Mouse (Mus musculus) midbrain, postnatal 0 days (tissue): ENCODE data around the gene Suclg2. TPM values are rescaled to one million over a fixed set of nuclear protein-coding genes. Genes with fewer than 3 reads are reported as not detected.
"Not testable (repeated sequence)": the region's sequence is repeated elsewhere in the genome, so short reads cannot be mapped to it uniquely, and the experiment has no call there.

Experiments
- ATAC-seq: fragments of 200-750 bp; cut with Nextera tagmentation; 2 replicates; pipeline ENCODE4 v1.8.0; 2017; ENCODE audit warnings: moderate number of reproducible peaks, mild to moderate bottlenecking, moderate TSS enrichment, moderate library complexity; ENCODE audit not compliant: low FRiP score
- DNase-seq: peaks from one replicate; pipeline ENCODE4 v3.0.0-alpha.2; 2015; ENCODE audit warnings: low spot score
- H3K27ac ChIP-seq: fragments of 300-500 bp; sonication (generic); 2 replicates; pipeline ENCODE4 v1.5.1; 2014; ENCODE audit warnings: low read depth, mild to moderate bottlenecking, low read length, mixed read lengths
- H3K27me3 ChIP-seq: fragments of 300-500 bp; sonication (generic); 2 replicates; pipeline ENCODE4 v1.6.1; 2014; ENCODE audit warnings: low read length, control low read depth, mixed read lengths; ENCODE audit not compliant: insufficient read depth
- H3K36me3 ChIP-seq: fragments of 300-500 bp; sonication (generic); 2 replicates; pipeline ENCODE4 v1.6.1; 2014; ENCODE audit warnings: low read length, control low read depth, mixed read lengths; ENCODE audit not compliant: insufficient read depth
- H3K4me1 ChIP-seq: fragments of 300-500 bp; sonication (generic); 2 replicates; pipeline ENCODE4 v1.6.1; 2014; ENCODE audit warnings: mild to moderate bottlenecking, control low read depth, antibody characterized with exemption, low read length, mixed read lengths; ENCODE audit not compliant: insufficient read depth
- H3K4me2 ChIP-seq: fragments of 300-500 bp; sonication (generic); 2 replicates; pipeline ENCODE4 v1.6.1; 2014; ENCODE audit warnings: low read depth, mild to moderate bottlenecking, low read length, mixed read lengths; ENCODE audit not compliant: poor library complexity, severe bottlenecking
- H3K4me3 ChIP-seq: fragments of 300-500 bp; sonication (generic); 2 replicates; pipeline ENCODE4 v1.5.1; 2014; ENCODE audit warnings: low read depth, mild to moderate bottlenecking, low read length, moderate library complexity
- H3K9ac ChIP-seq: fragments of 300-500 bp; sonication (generic); replicated peaks from 2 replicates; pipeline ENCODE4 v1.6.1; 2014; ENCODE audit warnings: mild to moderate bottlenecking, low read length, moderate library complexity, mixed read lengths; ENCODE audit not compliant: poor library complexity, severe bottlenecking
- H3K9me3 ChIP-seq: fragments of 300-500 bp; sonication (generic); 2 replicates; pipeline ENCODE4 v1.6.1; 2016; ENCODE audit warnings: low read length, control low read depth
- CTCF ChIP-seq: IDR thresholded peaks from 2 replicates; pipeline ENCODE4 v1.5.1; 2016; ENCODE audit warnings: antibody characterized with exemption, mild to moderate bottlenecking
- WGBS: fragments of 180-500 bp; shearing (Covaris S2); extraction: QIAGEN DNeasy Blood & Tissue Kit; methylation state at CpG from one replicate; pipeline ENCODE4 v1.1.7; 2014; 5-methylcytosine and 5-hydroxymethylcytosine counted together
- polyA plus RNA-seq: library from polyadenylated mRNA; unstranded; fragments of >200 nt; fragmentation: Nextera tagmentation; extraction: Ambion mirVana; gene quantifications from 2 replicates; pipeline ENCODE4 v1.2.1, GENCODE M21; 2015
- total RNA-seq: library from RNA; depleted of rRNA; stranded (reverse); fragments of >200 nt; gene quantifications from 2 replicates; pipeline ENCODE4 v1.2.3, GENCODE M21; 2014

Gene Suclg2
- total and polyA plus RNA-seq, 2 experiments from 2014 or later, result 14.4 to 15.7 TPM

DNA sequence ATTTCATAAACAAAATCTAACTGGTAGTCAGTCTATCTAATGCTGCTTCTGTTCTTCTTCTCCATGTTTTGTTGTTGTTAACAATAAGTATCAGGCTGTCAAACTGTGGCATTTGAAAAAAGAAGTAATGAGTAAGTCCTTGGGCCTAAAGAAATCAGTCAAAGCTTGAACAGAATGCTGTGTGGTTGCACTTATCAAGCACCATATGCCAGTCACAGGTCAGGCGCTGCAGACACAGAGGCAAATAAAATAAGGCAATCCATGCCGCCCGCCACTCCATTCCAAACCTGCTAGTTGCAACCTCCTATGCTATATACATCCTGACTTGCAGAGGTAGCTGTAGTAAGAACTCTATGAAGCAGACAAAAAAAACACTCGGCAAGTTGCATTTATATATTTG is 100.2 kb downstream of the Suclg2 start:
- Histone ChIP-seq H3K27me3 (no peaks in the 10 kb centered on the region), H3K9ac (no peak overlapping the region), H3K4me3 (no peak overlapping the region), H3K9me3 (no peaks in the 10 kb centered on the region), H3K27ac (no peak overlapping the region), H3K36me3 (no peaks in the 10 kb centered on the region), H3K4me1 (no peaks in the 10 kb centered on the region; the same call in 1 of the 2 replicates), H3K4me2 (no peak overlapping the region)
- WGBS, result 92% methylated on average over 4 of the region's 4 CpGs
- DNase-seq (no peak), ATAC-seq (no peak)
- no peak for TF ChIP-seq CTCF

DNA sequence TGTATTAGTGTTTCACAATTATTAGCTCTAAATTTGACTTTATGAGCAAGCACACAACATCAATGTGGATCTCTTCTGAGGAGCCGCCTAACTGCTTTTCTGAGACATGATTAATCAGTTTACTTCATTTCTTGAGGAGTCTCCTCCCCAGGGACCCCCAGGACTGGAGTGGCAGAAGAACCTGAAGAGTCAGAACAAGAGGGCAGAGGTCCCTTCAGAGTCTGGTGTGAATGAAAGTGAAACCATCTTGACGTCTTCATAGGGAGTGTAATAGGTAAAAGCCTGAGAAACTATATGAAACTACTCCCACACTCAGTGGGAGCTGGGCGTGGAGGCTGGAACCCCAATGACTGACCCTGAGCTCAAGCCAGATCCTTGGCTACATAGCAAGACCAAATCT is 105.4 kb downstream of the Suclg2 start:
- Histone ChIP-seq H3K4me3 (no peak overlapping the region), H3K4me2 (no peak overlapping the region), H3K27ac (no peak overlapping the region), H3K4me1 (no peaks in the 10 kb centered on the region), H3K27me3 (no peaks in the 10 kb centered on the region), H3K9me3 (no peaks in the 10 kb centered on the region), H3K36me3 (no peaks in the 10 kb centered on the region), H3K9ac (no peak overlapping the region)
- TF ChIP-seq CTCF, result no peak
- 82% methylated on average over 3 of the region's 3 CpGs for WGBS
- no peak for ATAC-seq
- DNase-seq, result no peak

DNA sequence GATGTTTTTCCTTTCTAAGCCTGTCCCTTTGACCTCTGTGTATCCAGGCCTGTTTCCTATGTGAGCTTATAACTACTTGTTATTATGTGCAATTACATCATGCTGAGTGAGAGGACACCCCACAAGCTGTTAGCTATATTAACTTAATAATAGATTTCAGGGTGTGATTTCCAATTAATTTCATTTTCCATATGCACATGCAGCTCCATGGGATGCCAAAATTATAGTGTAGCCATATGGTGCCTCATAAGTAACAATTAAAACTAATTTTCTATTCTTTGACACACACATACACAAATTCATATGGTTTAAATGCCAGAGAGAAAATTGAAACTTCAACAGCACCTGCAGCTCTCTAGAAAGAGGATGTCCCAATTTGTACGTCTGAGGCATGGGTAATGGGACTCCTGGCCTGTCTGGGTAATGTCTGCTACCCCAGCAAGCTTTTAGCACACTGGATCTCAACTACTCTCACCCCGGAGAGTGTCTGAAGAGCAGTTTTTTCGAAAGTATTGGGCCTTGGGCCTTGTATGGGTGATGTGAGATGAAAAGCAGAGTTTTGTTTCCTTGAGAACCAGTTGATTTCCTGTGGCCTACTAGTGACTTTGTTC is 106.1 kb downstream of the Suclg2 start:
- no peaks in the 10 kb centered on the region for H3K9me3 ChIP-seq
- ATAC-seq, result no peak
- no peak overlapping the region for H3K9ac ChIP-seq
- no peak overlapping the region for H3K27ac ChIP-seq
- 84% methylated on average over 3 of the region's 3 CpGs for WGBS
- no peaks in the 10 kb centered on the region for H3K36me3 ChIP-seq
- H3K27me3 ChIP-seq, result no peaks in the 10 kb centered on the region
- no peak overlapping the region for H3K4me2 ChIP-seq
- H3K4me1 ChIP-seq, result no peaks in the 10 kb centered on the region
- H3K4me3 ChIP-seq, result no peak overlapping the region
- no peak for DNase-seq
- TF ChIP-seq CTCF, result no peak

DNA sequence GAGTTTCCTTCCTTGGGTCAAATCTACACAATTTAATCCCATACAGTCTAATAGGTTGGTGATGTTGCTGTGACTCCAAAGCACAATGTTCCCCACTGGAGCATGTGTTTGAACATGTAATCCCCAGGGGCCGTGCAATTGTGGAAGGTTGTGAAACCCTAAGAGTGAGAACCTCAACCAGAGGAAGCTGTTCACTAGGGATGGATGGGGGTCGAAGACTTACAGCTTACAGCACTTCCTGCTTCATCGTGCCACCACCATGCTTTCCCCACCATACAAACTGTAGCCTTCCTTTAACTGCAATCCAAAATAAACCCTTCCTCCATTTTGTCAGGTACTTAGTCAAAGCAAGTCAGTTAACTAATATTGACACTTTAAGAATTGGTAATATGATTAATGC is 107.5 kb downstream of the Suclg2 start:
- H3K36me3 ChIP-seq, result no peaks in the 10 kb centered on the region

DNA sequence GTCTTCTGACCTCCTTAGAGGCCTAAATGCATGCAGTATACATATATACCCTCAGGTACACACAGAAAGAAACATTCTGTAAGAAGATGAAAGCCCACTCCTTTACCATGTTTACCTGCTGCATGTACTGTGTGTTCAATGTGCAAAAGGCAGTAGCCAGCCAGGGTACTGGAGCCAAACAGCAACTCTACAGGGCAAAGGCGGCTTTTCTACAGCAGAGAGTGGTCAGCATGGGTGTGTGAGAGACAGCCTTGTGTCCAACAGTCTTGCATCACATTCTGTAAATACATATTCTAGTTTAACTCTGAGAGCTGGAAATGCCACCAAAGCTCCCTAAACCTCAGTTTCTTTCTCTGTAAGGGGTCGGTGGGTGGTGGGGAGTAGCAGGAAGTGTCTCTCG is 110.5 kb downstream of the Suclg2 start:
- 90% methylated on average over 3 of the region's 3 CpGs for WGBS
- no peak overlapping the region for H3K27ac ChIP-seq
- ATAC-seq (no peak), DNase-seq (no peak)
- H3K27me3 ChIP-seq, result no peaks in the 10 kb centered on the region
- H3K4me1 ChIP-seq, result no peaks in the 10 kb centered on the region
- no peaks in the 10 kb centered on the region for H3K9me3 ChIP-seq
- H3K4me3 ChIP-seq, result no peak overlapping the region
- no peaks in the 10 kb centered on the region for H3K36me3 ChIP-seq
- no peak overlapping the region for H3K9ac ChIP-seq
- no peak for TF ChIP-seq CTCF
- H3K4me2 ChIP-seq, result no peak overlapping the region

More for the DNA sequence above, 107.5 kb downstream of the Suclg2 start:
- Histone ChIP-seq H3K4me3 (no peak overlapping the region), H3K4me2 (no peak overlapping the region), H3K9me3 (no peaks in the 10 kb centered on the region), H3K4me1 (no peaks in the 10 kb centered on the region), H3K27me3 (no peaks in the 10 kb centered on the region), H3K27ac (no peak overlapping the region), H3K9ac (no peak overlapping the region)
- 88% methylated on average over 3 of the region's 3 CpGs for WGBS
- ATAC-seq (no peak), DNase-seq (no peak)
- TF ChIP-seq CTCF, result no peak

DNA sequence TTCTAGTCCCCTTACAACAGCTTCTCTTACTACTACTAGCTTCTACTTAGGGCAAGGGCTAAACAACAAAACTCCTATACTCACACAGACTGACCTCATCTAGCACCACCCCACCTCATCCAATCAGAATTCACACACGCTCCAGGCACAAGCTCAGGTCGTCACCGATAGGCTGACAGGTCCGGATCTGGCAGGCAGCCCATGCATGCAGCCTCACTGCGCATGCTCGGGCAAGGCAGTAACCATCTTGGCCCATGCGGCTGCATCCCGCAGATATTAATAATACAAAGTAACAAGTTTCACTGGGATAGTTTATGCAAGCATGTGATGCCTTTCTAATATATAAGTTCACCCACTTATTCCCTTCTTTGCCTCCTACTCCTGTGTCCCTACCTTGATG is 117.9 kb downstream of the Suclg2 start:
- not testable (repeated sequence) for ATAC-seq
- 94% methylated on average over 8 of the region's 8 CpGs for WGBS

More for the DNA sequence above, 117.9 kb downstream of the Suclg2 start:
- H3K9me3 ChIP-seq, H3K27ac ChIP-seq, H3K27me3 ChIP-seq, H3K4me2 ChIP-seq, DNase-seq, H3K36me3 ChIP-seq, H3K4me1 ChIP-seq, H3K4me3 ChIP-seq, H3K9ac ChIP-seq: not testable (repeated sequence)
